Comparison of ENCODE assay signal across 8 mouse cellular contexts in genomic region chr7:24299823-24300481, GRCm38 (mm10). TPM values are rescaled to one million over a fixed set of nuclear protein-coding genes. Genes with fewer than 3 reads are reported as not detected.
A peak's percentile ranks its signal among the peaks of the same experiment; 100 is the strongest.
DNase-seq lines count a peak whose midpoint lies in the region; ATAC-seq and TF ChIP-seq lines count a peak whose summit lies in the region.

No protein-coding gene starts in this region.

- no peaks in the 10 kb centered on the region for H3K79me2 ChIP-seq in C2C12 (ENCODE audit: control insufficient read depth, insufficient read depth)

- H3K4me2 ChIP-seq in heart, embryonic 14.5 days (ENCODE audit: low read length), result peak overlapping the region; percentile 92
- peak overlapping the region; percentile 86 for H3K4me2 ChIP-seq in midbrain, embryonic 16.5 days (ENCODE audit: low read length)

- peaks cover 5 to 16% of the 10 kb centered on the region in 2 experiments; a peak in 3 of 4 replicates for H3K4me1 ChIP-seq in heart, embryonic 14.5 days (ENCODE audit: control insufficient read depth in 2 of 2, insufficient read depth in 2 of 2, low read length in 2 of 2)
- H3K4me1 ChIP-seq in midbrain, embryonic 16.5 days (ENCODE audit: control insufficient read depth, insufficient read depth, low read length), result peaks cover 22% of the 10 kb centered on the region

- peak; percentile 23; the same call in 1 of the 2 replicates for ATAC-seq in heart, embryonic 14.5 days (ENCODE audit: insufficient number of reproducible peaks, insufficient read depth, low FRiP score, low read depth)
- peak; percentile 56 for ATAC-seq in midbrain, embryonic 16.5 days

- H3K9me3 ChIP-seq in heart, embryonic 14.5 days (ENCODE audit: control insufficient read depth, low read length), result no peaks in the 10 kb centered on the region
- H3K9me3 ChIP-seq in midbrain, embryonic 16.5 days (replicated peaks; ENCODE audit: control insufficient read depth, low read length, poor library complexity, severe bottlenecking), result no peaks in the 10 kb centered on the region

- no peak overlapping the region for H3ac ChIP-seq in C2C12 (ENCODE audit: control insufficient read depth, insufficient read length, low read depth)

- peaks cover 8% of the 10 kb centered on the region for H3K36me3 ChIP-seq in C2C12 (ENCODE audit: control insufficient read depth, insufficient read depth)
- H3K36me3 ChIP-seq in heart, embryonic 14.5 days (ENCODE audit: control insufficient read depth, insufficient read depth, low read length), result peaks cover 43% of the 10 kb centered on the region
- H3K36me3 ChIP-seq in midbrain, embryonic 16.5 days (ENCODE audit: control insufficient read depth, insufficient read depth, low read length), result peaks cover 39% of the 10 kb centered on the region

- H3K27me3 ChIP-seq in C2C12 (ENCODE audit: control insufficient read depth, insufficient read depth, insufficient read length), result no peaks in the 10 kb centered on the region
- no peaks in the 10 kb centered on the region for H3K27me3 ChIP-seq in heart, embryonic 14.5 days (ENCODE audit: control insufficient read depth, insufficient read depth, low read length)
- H3K27me3 ChIP-seq in midbrain, embryonic 16.5 days (ENCODE audit: control insufficient read depth, insufficient read depth, low read depth, low read length), result no peaks in the 10 kb centered on the region

- H3K79me3 ChIP-seq in C2C12 (ENCODE audit: low read depth), result no peaks in the 10 kb centered on the region

- TF ChIP-seq CTCF in C2C12 (IDR thresholded peaks at IDR 0.05; ENCODE audit: control insufficient read depth, insufficient read depth, insufficient read length), result no peak

- H3K27ac ChIP-seq in heart, embryonic 14.5 days (replicated peaks in 1 of 2; ENCODE audit: control insufficient read depth in 1 of 2, insufficient read depth in 1 of 2, low read depth in 2 of 2, low read length in 2 of 2), result no peak overlapping the region; a peak in 1 of 4 replicates
- H3K27ac ChIP-seq in midbrain, embryonic 16.5 days (ENCODE audit: low read length), result peak overlapping the region; percentile 93

- WGBS in heart, embryonic 14.5 days, result 2% methylated on average over 18 of the region's 18 CpGs
- 1% methylated on average over 18 of the region's 18 CpGs for WGBS in midbrain, embryonic 16.5 days

- H3K9ac ChIP-seq in heart, embryonic 14.5 days (ENCODE audit: low read length), result peak overlapping the region; percentile 68
- H3K9ac ChIP-seq in midbrain, embryonic 16.5 days (ENCODE audit: low read depth, low read length), result peak overlapping the region; percentile 84

- peak; percentile 18 for DNase-seq in adrenal gland, adult 2 months
- DNase-seq in adrenal gland, adult 8-10 months, result no peak
- peak; percentile 32 to 37 for DNase-seq in cerebellum, postnatal 36 days
- DNase-seq in kidney, postnatal 4 days, result peak; percentile 19 to 36
- no peak for DNase-seq in urinary bladder, postnatal 25 days (ENCODE audit: low spot score)

- H3K4me3 ChIP-seq in C2C12 (ENCODE audit: insufficient read depth, poor library complexity, severe bottlenecking), result peak overlapping the region; percentile 49
- peak overlapping the region; percentile 36 to 77 for H3K4me3 ChIP-seq in heart, embryonic 14.5 days (ENCODE audit: control insufficient read depth in 1 of 2, insufficient read depth in 1 of 2, low read depth in 1 of 2, low read length in 2 of 2)
- H3K4me3 ChIP-seq in midbrain, embryonic 16.5 days (ENCODE audit: low read depth, low read length), result peak overlapping the region; percentile 75

TF ChIP-seq in C2C12, 6 proteins besides CTCF, POLR2A, EP300 and RAD21:
- TF ChIP-seq MAX (IDR thresholded peaks at IDR 0.05) (no peak), MYOD1 (IDR thresholded peaks at IDR 0.05; ENCODE audit: control insufficient read depth, insufficient read length, low read depth) (no peak), CEBPB (IDR thresholded peaks at IDR 0.05; ENCODE audit: low read depth) (no peak), FOSL1 (IDR thresholded peaks at IDR 0.05; ENCODE audit: insufficient read depth, low read length, poor library complexity, severe bottlenecking) (no peak), USF1 (IDR thresholded peaks at IDR 0.05; ENCODE audit: low read depth) (no peak), MYOG (IDR thresholded peaks at IDR 0.05; ENCODE audit: control insufficient read depth, extremely low read depth, insufficient read length) (no peak)

RNA-seq across cellular contexts. Expression of gene Zfp61, which starts 1.1 kb away (rescaled TPM):
- total RNA-seq in adrenal gland, adult 2 months (2021), result 1 to 10 TPM; 7.0 to 9.6 TPM
- polyA plus RNA-seq in adrenal gland, adult 2 months (2012; rRNA removed), result 2.0 and 2.6 TPM in 2 replicates
- 10 to 100 TPM in 3 of 4 experiments, 1 to 10 TPM in 1; 7.9 to 19.1 (median 13.4) TPM for total RNA-seq in adrenal gland, adult 8-10 months (2022)
- 8.8 TPM for polyA plus RNA-seq in C2C12 (2012; fragmentation: generic; extraction: Trizol)
- polyA plus RNA-seq in heart, embryonic 14.5 days (2014; fragmentation: Nextera tagmentation; extraction: Ambion mirVana), result 12.9 and 15.9 TPM in 2 replicates
- polyA plus RNA-seq in midbrain, embryonic 16.5 days (2015; fragmentation: Nextera tagmentation; extraction: Ambion mirVana), result 46.2 and 46.3 TPM in 2 replicates

RNA-seq across cellular contexts. Expression of gene Zfp94, which starts 16.5 kb away (rescaled TPM):
- 1 to 10 TPM; 3.1 to 5.5 TPM for total RNA-seq in adrenal gland, adult 2 months (2021)
- 4.3 and 4.6 TPM in 2 replicates for polyA plus RNA-seq in adrenal gland, adult 2 months (2012; rRNA removed)
- 10 to 100 TPM in 1 of 4 experiments, 1 to 10 TPM in 3; 4.8 to 10.1 (median 7.0) TPM for total RNA-seq in adrenal gland, adult 8-10 months (2022)
- 2.4 TPM for polyA plus RNA-seq in C2C12 (2012; fragmentation: generic; extraction: Trizol)
- polyA plus RNA-seq in heart, embryonic 14.5 days (2014; fragmentation: Nextera tagmentation; extraction: Ambion mirVana), result 4.5 and 6.3 TPM in 2 replicates
- 22.2 and 23.1 TPM in 2 replicates for polyA plus RNA-seq in midbrain, embryonic 16.5 days (2015; fragmentation: Nextera tagmentation; extraction: Ambion mirVana)

RNA-seq across cellular contexts. Expression of gene Zfp93, which starts 29.7 kb away (rescaled TPM):
- total RNA-seq in adrenal gland, adult 2 months (2021), result 1 to 10 TPM; 4.1 to 4.3 TPM
- 1.1 and 1.3 TPM in 2 replicates for polyA plus RNA-seq in adrenal gland, adult 2 months (2012; rRNA removed)
- total RNA-seq in adrenal gland, adult 8-10 months (2022), result 1 to 10 TPM; 4.4 to 9.0 (median 5.8) TPM
- polyA plus RNA-seq in C2C12 (2012; fragmentation: generic; extraction: Trizol), result 1.8 TPM
- polyA plus RNA-seq in heart, embryonic 14.5 days (2014; fragmentation: Nextera tagmentation; extraction: Ambion mirVana), result 5.0 and 6.5 TPM in 2 replicates
- polyA plus RNA-seq in midbrain, embryonic 16.5 days (2015; fragmentation: Nextera tagmentation; extraction: Ambion mirVana), result 7.1 and 7.5 TPM in 2 replicates

RNA-seq across cellular contexts. Expression of gene Tescl, which starts 33.8 kb away (rescaled TPM):
- total RNA-seq in adrenal gland, adult 2 months (2021), result 1 to 10 TPM in 1 of 2 experiments, under 1 TPM in 1; 0.58 to 1.2 TPM
- 1.2 and 1.8 TPM in 2 replicates for polyA plus RNA-seq in adrenal gland, adult 2 months (2012; rRNA removed)
- total RNA-seq in adrenal gland, adult 8-10 months (2022), result under 1 TPM in 1 of 4 experiments, not detected in 3; 0.70 TPM
- 0.22 TPM for polyA plus RNA-seq in C2C12 (2012; fragmentation: generic; extraction: Trizol)
- polyA plus RNA-seq in heart, embryonic 14.5 days (2014; fragmentation: Nextera tagmentation; extraction: Ambion mirVana), result not detected in 2 replicates
- 0.29 TPM in 1 of 2 replicates, not detected in the other for polyA plus RNA-seq in midbrain, embryonic 16.5 days (2015; fragmentation: Nextera tagmentation; extraction: Ambion mirVana)

RNA-seq across cellular contexts. Expression of gene Zfp108, which starts 45.4 kb away (rescaled TPM):
- 1 to 10 TPM; 2.2 to 3.7 TPM for total RNA-seq in adrenal gland, adult 2 months (2021)
- polyA plus RNA-seq in adrenal gland, adult 2 months (2012; rRNA removed), result 0.35 and 0.44 TPM in 2 replicates
- total RNA-seq in adrenal gland, adult 8-10 months (2022), result 1 to 10 TPM; 2.9 to 5.6 (median 4.1) TPM
- 0.25 TPM for polyA plus RNA-seq in C2C12 (2012; fragmentation: generic; extraction: Trizol)
- 2.2 and 2.5 TPM in 2 replicates for polyA plus RNA-seq in heart, embryonic 14.5 days (2014; fragmentation: Nextera tagmentation; extraction: Ambion mirVana)
- 6.7 and 6.9 TPM in 2 replicates for polyA plus RNA-seq in midbrain, embryonic 16.5 days (2015; fragmentation: Nextera tagmentation; extraction: Ambion mirVana)

Comparison
In these comparisons a context has a peak if more than half of its experiments do, and no peak if none do; other contexts are left out.
1. DNase-seq: peak in adrenal gland, adult 2 months (single experiment), cerebellum, postnatal 36 days (2 of 2) and kidney, postnatal 4 days (2 of 2); none in adrenal gland, adult 8-10 months (single experiment) and urinary bladder, postnatal 25 days (single experiment).
2. Peak in every context shown above with its lines, with median percentiles within 50 percentile points of each other: H3K4me3 ChIP-seq.